Mouse (Mus musculus): ENCODE data around the gene Kl. TPM values are rescaled to one million over a fixed set of nuclear protein-coding genes. Genes with fewer than 3 reads are reported as not detected.

Gene Kl
- polyA plus RNA-seq, 1 experiment from 2014 or later: 0.26 TPM

DNA sequence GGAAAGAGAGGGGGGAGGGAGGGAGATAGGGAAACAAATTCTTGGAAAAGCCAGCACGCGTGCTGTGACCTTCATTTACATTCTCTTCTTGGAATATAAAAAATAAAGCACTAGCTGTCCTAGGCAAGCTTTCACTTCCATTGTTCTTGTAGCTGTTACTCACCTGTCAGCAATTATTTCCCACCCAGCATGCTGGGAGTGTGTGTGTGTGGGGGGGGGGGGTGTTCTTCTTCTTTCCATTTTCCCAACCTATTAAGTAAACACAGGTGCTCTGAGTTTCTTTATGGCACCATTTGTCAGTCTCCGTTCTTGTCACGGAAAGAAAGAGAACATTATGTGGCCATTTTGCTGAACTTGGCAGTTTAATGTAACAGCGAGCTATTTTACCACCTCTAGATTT is 66.6 kb downstream of the Kl start:
- H3K36me3 ChIP-seq (ENCODE audit: control insufficient read depth, insufficient read depth, low read length): no peaks in the 10 kb centered on the region
- no peak overlapping the region for H3K4me2 ChIP-seq (replicated peaks; ENCODE audit: low read depth, low read length)
- no peak overlapping the region for H3K9ac ChIP-seq (ENCODE audit: low read depth, low read length)
- H3K27ac ChIP-seq (ENCODE audit: low read depth, low read length): no peak overlapping the region
- H3K4me3 ChIP-seq (ENCODE audit: low read depth, low read length): no peak overlapping the region
- H3K4me1 ChIP-seq (replicated peaks; ENCODE audit: control insufficient read depth, insufficient read depth, low read length): no peaks in the 10 kb centered on the region
- no peak for ATAC-seq (ENCODE audit: low FRiP score)
- DNase-seq (ENCODE audit: low spot score): no peak
- 79% methylated on average over 5 of the region's 5 CpGs for WGBS
- H3K27me3 ChIP-seq (ENCODE audit: control insufficient read depth, insufficient read depth, low read length): no peaks in the 10 kb centered on the region
- no peaks in the 10 kb centered on the region; the same call in 1 of the 2 replicates for H3K9me3 ChIP-seq (ENCODE audit: control insufficient read depth, low read length)

DNA sequence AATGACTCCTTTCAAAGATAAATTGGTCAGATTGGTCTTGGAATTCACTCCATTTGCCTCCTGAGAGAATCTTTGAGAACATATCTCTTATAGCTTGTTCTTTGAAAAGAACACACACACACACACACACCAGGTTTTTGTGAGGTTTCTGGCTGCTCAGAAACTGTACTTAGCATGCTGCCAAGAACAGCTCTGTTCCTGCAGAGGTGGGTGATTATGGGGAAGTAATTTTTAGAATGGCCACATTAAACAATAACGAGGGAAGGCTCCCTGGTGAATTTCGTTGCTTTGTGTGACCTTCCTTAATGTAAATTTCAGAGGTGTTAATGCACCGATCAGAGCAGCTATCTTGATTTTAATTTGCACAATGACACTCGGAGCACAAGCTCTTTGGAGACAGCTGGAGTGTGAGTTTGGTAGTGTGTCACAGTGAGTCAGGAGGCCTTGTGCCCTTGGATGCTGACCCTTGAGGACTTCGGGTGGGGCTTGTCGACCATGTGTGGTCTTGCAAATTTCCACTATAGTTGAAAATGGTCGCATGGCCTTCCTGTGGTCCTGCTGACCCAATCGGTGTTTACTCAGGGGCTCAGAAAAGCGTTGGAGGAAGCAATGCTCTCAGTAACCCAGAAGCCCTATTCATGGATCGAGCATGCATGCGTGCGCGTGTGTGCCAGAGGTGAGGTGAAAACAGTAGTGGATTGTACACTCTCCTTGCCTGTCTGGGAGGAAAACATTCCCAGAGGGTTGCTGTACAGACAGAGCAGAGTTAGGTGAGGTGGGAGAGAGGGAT is 67.8 kb downstream of the Kl start:
- Histone ChIP-seq H3K4me3 (ENCODE audit: low read depth, low read length) (no peak overlapping the region), H3K27me3 (ENCODE audit: control insufficient read depth, insufficient read depth, low read length) (no peaks in the 10 kb centered on the region), H3K27ac (ENCODE audit: low read depth, low read length) (no peak overlapping the region), H3K9ac (ENCODE audit: low read depth, low read length) (no peak overlapping the region), H3K4me1 (replicated peaks; ENCODE audit: control insufficient read depth, insufficient read depth, low read length) (no peaks in the 10 kb centered on the region), H3K36me3 (ENCODE audit: control insufficient read depth, insufficient read depth, low read length) (no peaks in the 10 kb centered on the region), H3K4me2 (replicated peaks; ENCODE audit: low read depth, low read length) (no peak overlapping the region), H3K9me3 (ENCODE audit: control insufficient read depth, low read length) (no peaks in the 10 kb centered on the region)
- ATAC-seq (ENCODE audit: low FRiP score): no peak
- DNase-seq (ENCODE audit: low spot score): no peak
- whole genome bisulfite sequencing: 78% methylated on average over 13 of the region's 13 CpGs

DNA sequence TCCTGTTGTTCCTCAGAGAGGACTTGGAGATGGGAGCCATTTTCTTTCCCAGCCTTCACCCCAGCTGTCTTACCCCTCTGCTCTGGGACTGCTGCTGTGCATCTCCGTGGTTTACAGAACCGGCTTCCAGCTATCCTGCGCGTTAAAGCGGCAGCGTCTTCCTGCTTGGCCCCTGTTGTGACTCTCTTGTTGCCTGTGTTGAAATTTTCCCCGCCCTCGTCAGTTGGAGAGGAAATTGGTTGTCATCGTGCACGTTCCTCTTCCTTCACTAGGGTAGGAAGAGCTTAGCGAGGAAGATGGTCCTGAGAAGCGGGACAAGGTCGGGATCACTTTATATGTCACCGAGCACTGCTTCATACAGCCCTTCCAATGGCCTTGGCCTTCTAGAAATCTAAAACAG is 68.4 kb downstream of the Kl start:
- ATAC-seq (ENCODE audit: low FRiP score) (no peak), DNase-seq (ENCODE audit: low spot score) (no peak)
- Histone ChIP-seq H3K9me3 (ENCODE audit: control insufficient read depth, low read length) (no peaks in the 10 kb centered on the region), H3K4me2 (replicated peaks; ENCODE audit: low read depth, low read length) (no peak overlapping the region), H3K27me3 (ENCODE audit: control insufficient read depth, insufficient read depth, low read length) (no peaks in the 10 kb centered on the region), H3K4me3 (ENCODE audit: low read depth, low read length) (no peak overlapping the region), H3K36me3 (ENCODE audit: control insufficient read depth, insufficient read depth, low read length) (no peaks in the 10 kb centered on the region), H3K4me1 (replicated peaks; ENCODE audit: control insufficient read depth, insufficient read depth, low read length) (no peaks in the 10 kb centered on the region), H3K9ac (ENCODE audit: low read depth, low read length) (no peak overlapping the region), H3K27ac (ENCODE audit: low read depth, low read length) (no peak overlapping the region)
- 78% methylated on average over 14 of the region's 14 CpGs for WGBS

DNA sequence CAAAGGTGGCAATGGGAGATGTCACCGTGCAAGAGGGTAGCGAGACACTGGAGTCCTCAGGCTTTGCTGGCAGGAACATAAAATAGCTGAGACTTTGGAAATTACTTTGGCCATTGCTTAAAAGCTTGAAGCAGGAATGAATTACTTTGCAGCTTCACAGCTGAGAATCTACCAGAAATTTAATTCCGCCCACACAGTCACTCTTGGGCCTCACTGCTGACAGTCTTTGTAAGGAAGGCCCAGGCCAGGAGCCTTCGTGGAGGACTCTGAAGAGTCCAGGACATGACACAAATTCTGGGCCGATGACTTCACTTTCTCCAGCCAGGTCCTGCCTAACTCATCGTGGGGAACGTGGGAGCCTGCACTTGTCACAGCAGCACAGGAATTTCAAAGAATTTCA is 69.6 kb downstream of the Kl start:
- H3K27ac ChIP-seq (ENCODE audit: low read depth, low read length): no peak overlapping the region
- no peak overlapping the region for H3K4me3 ChIP-seq (ENCODE audit: low read depth, low read length)
- ATAC-seq (ENCODE audit: low FRiP score) (no peak), DNase-seq (ENCODE audit: low spot score) (no peak)
- H3K9me3 ChIP-seq (ENCODE audit: control insufficient read depth, low read length): no peaks in the 10 kb centered on the region
- no peak overlapping the region for H3K9ac ChIP-seq (ENCODE audit: low read depth, low read length)
- no peaks in the 10 kb centered on the region for H3K4me1 ChIP-seq (replicated peaks; ENCODE audit: control insufficient read depth, insufficient read depth, low read length)
- no peaks in the 10 kb centered on the region for H3K36me3 ChIP-seq (ENCODE audit: control insufficient read depth, insufficient read depth, low read length)
- H3K4me2 ChIP-seq (replicated peaks; ENCODE audit: low read depth, low read length): no peak overlapping the region
- H3K27me3 ChIP-seq (ENCODE audit: control insufficient read depth, insufficient read depth, low read length): no peaks in the 10 kb centered on the region
- WGBS: 85% methylated on average over 7 of the region's 7 CpGs

DNA sequence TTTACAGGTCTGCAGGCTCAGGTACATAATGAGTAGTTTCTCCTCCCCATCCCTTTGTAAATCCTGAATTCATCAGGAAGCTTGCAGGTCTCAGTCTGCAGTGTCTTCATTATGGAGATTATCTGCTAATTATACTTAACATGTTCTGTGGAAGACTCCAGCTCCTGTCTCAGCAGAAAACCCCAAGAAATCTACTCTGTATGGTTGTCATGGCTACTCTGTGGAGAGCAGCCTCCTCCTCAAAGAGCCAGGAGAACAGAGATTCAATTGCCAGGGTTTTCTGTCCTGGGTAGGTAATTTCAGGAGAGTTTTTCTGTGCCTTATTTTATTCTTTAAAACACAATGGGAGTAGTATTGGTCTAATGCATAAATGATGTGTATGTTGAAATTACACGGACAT is 70.5 kb downstream of the Kl start:
- DNase-seq (ENCODE audit: low spot score): no peak
- Histone ChIP-seq H3K9ac (ENCODE audit: low read depth, low read length) (no peak overlapping the region), H3K9me3 (ENCODE audit: control insufficient read depth, low read length) (no peaks in the 10 kb centered on the region), H3K36me3 (ENCODE audit: control insufficient read depth, insufficient read depth, low read length) (no peaks in the 10 kb centered on the region), H3K27ac (ENCODE audit: low read depth, low read length) (no peak overlapping the region), H3K4me2 (replicated peaks; ENCODE audit: low read depth, low read length) (no peak overlapping the region), H3K27me3 (ENCODE audit: control insufficient read depth, insufficient read depth, low read length) (no peaks in the 10 kb centered on the region), H3K4me3 (ENCODE audit: low read depth, low read length) (no peak overlapping the region), H3K4me1 (replicated peaks; ENCODE audit: control insufficient read depth, insufficient read depth, low read length) (no peaks in the 10 kb centered on the region)
- no peak for ATAC-seq (ENCODE audit: low FRiP score)
- WGBS: 25% methylated on average over 1 of the region's 1 CpGs

DNA sequence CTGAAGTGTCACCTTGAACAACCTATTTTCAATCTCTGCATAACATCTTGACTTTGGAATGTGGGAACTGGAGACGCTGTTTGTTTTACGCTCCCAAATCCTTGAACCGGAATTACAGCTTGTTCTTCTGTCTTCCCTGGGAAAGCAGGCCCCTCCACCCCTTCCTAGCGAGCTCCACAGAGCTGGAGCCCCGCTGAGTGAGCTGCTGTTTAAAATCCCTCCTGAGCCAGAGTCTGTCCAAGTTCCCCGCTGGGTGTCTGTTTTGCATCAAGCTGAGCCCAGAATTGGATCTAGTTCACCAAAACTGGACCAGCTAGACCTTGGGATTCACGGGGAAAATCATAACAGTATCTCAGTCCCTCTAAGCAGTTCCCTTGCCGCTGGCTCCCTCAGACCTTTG is 71.1 kb downstream of the Kl start:
- H3K4me1 ChIP-seq (replicated peaks; ENCODE audit: control insufficient read depth, insufficient read depth, low read length): no peaks in the 10 kb centered on the region
- DNase-seq (ENCODE audit: low spot score) (peak; percentile 36), ATAC-seq (ENCODE audit: low FRiP score) (no peak)
- H3K9ac ChIP-seq (ENCODE audit: low read depth, low read length): no peak overlapping the region
- no peaks in the 10 kb centered on the region for H3K9me3 ChIP-seq (ENCODE audit: control insufficient read depth, low read length)
- H3K4me3 ChIP-seq (ENCODE audit: low read depth, low read length): no peak overlapping the region
- no peak overlapping the region for H3K27ac ChIP-seq (ENCODE audit: low read depth, low read length)
- no peaks in the 10 kb centered on the region for H3K36me3 ChIP-seq (ENCODE audit: control insufficient read depth, insufficient read depth, low read length)
- 15% methylated on average over 8 of the region's 8 CpGs for WGBS
- no peaks in the 10 kb centered on the region for H3K27me3 ChIP-seq (ENCODE audit: control insufficient read depth, insufficient read depth, low read length)
- H3K4me2 ChIP-seq (replicated peaks; ENCODE audit: low read depth, low read length): no peak overlapping the region

DNA sequence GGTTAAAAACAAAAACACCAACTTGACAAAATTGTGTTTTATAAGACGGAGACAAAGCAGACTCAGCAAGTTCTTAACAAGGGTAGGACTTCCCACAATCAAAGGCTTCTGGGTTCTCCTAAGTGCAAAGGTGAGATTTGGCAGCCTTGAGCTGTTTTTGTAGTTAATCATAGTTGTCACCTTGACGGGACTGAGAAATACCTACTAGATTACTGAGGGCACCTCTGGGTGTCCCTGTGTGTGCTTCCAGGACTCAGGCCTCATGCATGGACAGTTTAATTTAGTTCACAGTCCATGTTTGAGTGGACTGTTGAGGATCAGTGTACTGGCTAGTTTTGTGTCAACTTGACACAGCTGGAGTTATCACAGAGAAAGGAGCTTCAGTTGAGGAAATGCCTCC is 72.1 kb downstream of the Kl start:
- H3K36me3 ChIP-seq (ENCODE audit: control insufficient read depth, insufficient read depth, low read length): no peaks in the 10 kb centered on the region
- no peak overlapping the region for H3K27ac ChIP-seq (ENCODE audit: low read depth, low read length)
- H3K4me3 ChIP-seq (ENCODE audit: low read depth, low read length): no peak overlapping the region
- H3K9ac ChIP-seq (ENCODE audit: low read depth, low read length): no peak overlapping the region
- no peak for ATAC-seq (ENCODE audit: low FRiP score)
- H3K9me3 ChIP-seq (ENCODE audit: control insufficient read depth, low read length): no peaks in the 10 kb centered on the region
- no peaks in the 10 kb centered on the region for H3K4me1 ChIP-seq (replicated peaks; ENCODE audit: control insufficient read depth, insufficient read depth, low read length)
- WGBS: 74% methylated on average over 2 of the region's 2 CpGs
- H3K27me3 ChIP-seq (ENCODE audit: control insufficient read depth, insufficient read depth, low read length): no peaks in the 10 kb centered on the region
- no peak for DNase-seq (ENCODE audit: low spot score)
- H3K4me2 ChIP-seq (replicated peaks; ENCODE audit: low read depth, low read length): no peak overlapping the region

DNA sequence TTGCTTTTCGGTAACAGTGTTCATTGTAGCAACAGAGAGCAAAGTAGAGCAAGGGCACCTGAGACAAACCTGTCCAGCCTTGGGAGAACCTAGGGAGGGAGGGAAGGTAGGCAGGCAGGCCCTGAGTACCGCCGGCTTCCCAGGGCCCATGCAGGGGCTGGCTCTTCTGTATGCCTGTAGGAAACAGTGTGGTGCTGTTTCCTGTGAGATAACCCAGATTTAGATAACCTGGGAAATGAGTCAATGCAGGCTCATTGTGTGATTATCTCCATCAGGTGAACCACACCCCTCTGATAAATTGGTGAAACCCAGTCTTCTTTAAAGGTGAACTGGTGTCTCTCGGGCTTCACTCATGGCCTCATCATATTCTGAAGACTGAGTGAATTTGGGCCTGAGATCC is 73.7 kb downstream of the Kl start:
- Histone ChIP-seq H3K36me3 (ENCODE audit: control insufficient read depth, insufficient read depth, low read length) (no peaks in the 10 kb centered on the region), H3K9ac (ENCODE audit: low read depth, low read length) (no peak overlapping the region), H3K27me3 (ENCODE audit: control insufficient read depth, insufficient read depth, low read length) (no peaks in the 10 kb centered on the region), H3K9me3 (ENCODE audit: control insufficient read depth, low read length) (no peaks in the 10 kb centered on the region), H3K4me3 (ENCODE audit: low read depth, low read length) (no peak overlapping the region), H3K27ac (ENCODE audit: low read depth, low read length) (no peak overlapping the region), H3K4me1 (replicated peaks; ENCODE audit: control insufficient read depth, insufficient read depth, low read length) (no peaks in the 10 kb centered on the region), H3K4me2 (replicated peaks; ENCODE audit: low read depth, low read length) (no peak overlapping the region)
- 89% methylated on average over 4 of the region's 4 CpGs for WGBS
- no peak for DNase-seq (ENCODE audit: low spot score)
- ATAC-seq (ENCODE audit: low FRiP score): no peak

DNA sequence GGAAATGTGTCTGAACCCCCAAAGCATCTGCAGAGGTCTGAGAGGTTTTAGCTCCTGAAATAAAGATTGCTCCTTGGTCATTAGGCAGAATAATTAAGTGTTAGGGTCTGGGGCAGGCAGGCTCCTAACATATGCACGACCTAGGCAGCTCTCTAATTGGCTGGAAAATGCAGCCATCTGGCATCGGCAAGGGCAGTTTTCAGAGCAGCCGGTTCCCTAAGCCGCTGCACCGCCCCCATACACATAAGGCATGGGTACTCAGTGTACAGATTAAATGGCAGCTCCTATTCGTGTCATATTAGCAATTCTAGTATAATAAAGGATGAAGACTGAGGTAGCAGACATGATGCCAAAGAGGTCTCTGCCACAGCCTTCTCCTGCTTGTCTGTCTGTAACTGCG is 74.8 kb downstream of the Kl start:
- Histone ChIP-seq H3K9me3 (ENCODE audit: control insufficient read depth, low read length) (no peaks in the 10 kb centered on the region), H3K9ac (ENCODE audit: low read depth, low read length) (no peak overlapping the region), H3K4me2 (replicated peaks; ENCODE audit: low read depth, low read length) (no peak overlapping the region), H3K27ac (ENCODE audit: low read depth, low read length) (no peak overlapping the region), H3K4me3 (ENCODE audit: low read depth, low read length) (no peak overlapping the region), H3K4me1 (replicated peaks; ENCODE audit: control insufficient read depth, insufficient read depth, low read length) (no peaks in the 10 kb centered on the region), H3K27me3 (ENCODE audit: control insufficient read depth, insufficient read depth, low read length) (no peaks in the 10 kb centered on the region), H3K36me3 (ENCODE audit: control insufficient read depth, insufficient read depth, low read length) (no peaks in the 10 kb centered on the region)
- peak; percentile 85 for ATAC-seq (ENCODE audit: low FRiP score)
- DNase-seq (ENCODE audit: low spot score): peak; percentile 45
- WGBS: 43% methylated on average over 7 of the region's 7 CpGs

All from hindbrain, embryonic 11.5 days (tissue).